Mouse (Mus musculus): ENCODE data around the gene Lgals3bp. TPM values are rescaled to one million over a fixed set of nuclear protein-coding genes. Genes with fewer than 3 reads are reported as not detected.
"Not testable (repeated sequence)": the region's sequence is repeated elsewhere in the genome, so short reads cannot be mapped to it uniquely, and the experiment has no call there.

Gene Lgals3bp
- total and polyA plus RNA-seq, 3 experiments, result 3.0 to 18.3 TPM; not detected in 1

DNA sequence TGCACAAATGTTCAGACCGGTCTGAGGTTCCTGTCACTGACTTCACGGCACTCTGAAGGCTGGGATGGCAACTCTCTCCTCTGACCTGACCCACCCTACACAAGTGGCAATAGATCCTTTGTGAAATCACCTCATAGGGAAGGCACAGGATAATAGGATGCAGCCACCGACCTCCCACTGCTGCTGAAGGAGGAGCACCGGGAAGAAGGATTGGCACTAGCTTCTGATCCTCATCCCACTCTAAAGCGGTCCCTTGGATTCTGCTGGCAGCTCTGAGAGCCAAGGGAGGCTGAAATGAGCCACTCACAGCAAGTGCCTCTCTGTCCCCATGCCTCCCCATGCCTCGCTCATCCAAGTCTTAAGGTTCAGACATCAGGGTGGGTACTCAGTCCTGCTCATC, 7.4 kb downstream of the Lgals3bp start:
- H3K36me3 ChIP-seq (ENCODE audit: control insufficient read depth in 1 of 2, insufficient read depth in 2 of 2, low read length in 2 of 2), result peaks cover 0 to 2% of the 10 kb centered on the region in 2 experiments; a peak in 2 of 4 replicates
- no peak for DNase-seq (ENCODE audit: low read depth, low spot score)

DNA sequence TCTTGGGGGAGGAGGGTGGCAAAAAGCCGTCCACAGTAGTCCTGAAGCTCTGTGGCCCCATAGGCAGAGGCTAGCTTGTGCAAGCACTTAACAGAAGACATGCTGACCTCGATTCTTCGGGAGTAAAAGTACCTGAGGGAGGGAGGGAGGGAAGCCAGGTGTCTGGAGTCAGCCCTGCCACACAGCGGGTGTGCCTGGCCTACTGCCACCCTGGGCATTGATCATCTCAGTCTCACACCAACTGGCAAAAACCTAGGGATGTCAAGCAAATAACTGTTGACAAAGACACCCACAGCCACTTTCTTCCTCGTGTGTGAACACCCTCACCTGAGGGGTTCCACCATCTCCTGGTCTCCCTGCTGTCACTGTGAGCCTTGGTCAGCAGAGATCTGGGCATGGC, 7.9 kb downstream of the Lgals3bp start:
- H3K9me3 ChIP-seq (replicated peaks; ENCODE audit: insufficient read depth, low read length), result no peaks in the 10 kb centered on the region
- H3K36me3 ChIP-seq (ENCODE audit: control insufficient read depth in 1 of 2, insufficient read depth in 2 of 2, low read length in 2 of 2), result no peaks in the 10 kb centered on the region
- no peak overlapping the region for H3K9ac ChIP-seq (ENCODE audit: control insufficient read depth, low read depth, low read length, poor library complexity, severe bottlenecking)
- peaks cover 0 to 3% of the 10 kb centered on the region in 2 experiments; a peak in 1 of 4 replicates for H3K27me3 ChIP-seq (ENCODE audit: control insufficient read depth in 1 of 2, insufficient read depth in 2 of 2, low read length in 2 of 2)
- no peak overlapping the region for H3K27ac ChIP-seq (ENCODE audit: control insufficient read depth, low read depth, low read length)
- H3K4me1 ChIP-seq (ENCODE audit: control insufficient read depth in 1 of 2, insufficient read depth in 2 of 2, low read length in 2 of 2), result no peaks in the 10 kb centered on the region
- H3K4me3 ChIP-seq (ENCODE audit: control insufficient read depth in 1 of 2, insufficient read depth in 1 of 2, low read depth in 2 of 2, low read length in 2 of 2), result no peak overlapping the region
- no peaks in the 10 kb centered on the region for H3K79me2 ChIP-seq (ENCODE audit: control insufficient read depth, insufficient read depth, low read length, poor library complexity)
- TF ChIP-seq CTCF (IDR thresholded peaks at IDR 0.05 in 2 of 3, conservative IDR thresholded peaks at IDR 0.05 in 1 of 3; ENCODE audit: control insufficient read depth in 1 of 3, insufficient read depth in 1 of 3, low read depth in 2 of 3, low read length in 3 of 3, poor library complexity in 1 of 3, severe bottlenecking in 1 of 3), result no peak
- no peak for TF ChIP-seq USF2 (IDR thresholded peaks at IDR 0.05; ENCODE audit: borderline replicate concordance in 1 of 2, insufficient read depth in 1 of 2, low read depth in 1 of 2, low read length in 2 of 2)
- TF ChIP-seq TBP (IDR thresholded peaks at IDR 0.05; ENCODE audit: low read depth, low read length), result no peak
- no peak for TF ChIP-seq KAT2A (conservative IDR thresholded peaks at IDR 0.05; ENCODE audit: low read depth, low read length)
- TF ChIP-seq MYC (IDR thresholded peaks at IDR 0.05; ENCODE audit: low read depth, low read length), result no peak
- no peak for TF ChIP-seq MEF2A (IDR thresholded peaks at IDR 0.05; ENCODE audit: extremely low read depth, insufficient replicate concordance, low read depth, low read length, poor library complexity, severe bottlenecking)
- TF ChIP-seq E2F4 (IDR thresholded peaks at IDR 0.05; ENCODE audit: borderline replicate concordance, low read depth, low read length), result no peak
- no peak for TF ChIP-seq TCF12 (IDR thresholded peaks at IDR 0.05; ENCODE audit: low read depth, low read length)
- no peak for TF ChIP-seq ZC3H11A (IDR thresholded peaks at IDR 0.05; ENCODE audit: low read depth, low read length)
- no peak for TF ChIP-seq EP300 (IDR thresholded peaks at IDR 0.05; ENCODE audit: low read depth in 1 of 2, low read length in 2 of 2)
- no peak for TF ChIP-seq ZNF384 (IDR thresholded peaks at IDR 0.05; ENCODE audit: low read depth, low read length)
- TF ChIP-seq CHD1 (IDR thresholded peaks at IDR 0.05; ENCODE audit: low read depth, low read length), result no peak
- no peak for TF ChIP-seq USF1 (IDR thresholded peaks at IDR 0.05; ENCODE audit: low read depth, low read length)
- no peak for TF ChIP-seq JUND (IDR thresholded peaks at IDR 0.05; ENCODE audit: low read depth, low read length)
- no peak for TF ChIP-seq MAZ (IDR thresholded peaks at IDR 0.05; ENCODE audit: low read depth, low read length)
- TF ChIP-seq BHLHE40 (IDR thresholded peaks at IDR 0.05; ENCODE audit: borderline replicate concordance, low read depth, low read length), result no peak
- TF ChIP-seq SIN3A (IDR thresholded peaks at IDR 0.05; ENCODE audit: low read length), result no peak
- no peak for TF ChIP-seq MYB (IDR thresholded peaks at IDR 0.05; ENCODE audit: low read depth, low read length)
- DNase-seq (ENCODE audit: low read depth, low spot score), result no peak

More for the DNA sequence above, 7.4 kb downstream of the Lgals3bp start:
- H3K9ac ChIP-seq (ENCODE audit: control insufficient read depth, low read depth, low read length, poor library complexity, severe bottlenecking), result no peak overlapping the region
- no peak overlapping the region for H3K27ac ChIP-seq (ENCODE audit: control insufficient read depth, low read depth, low read length)
- H3K27me3 ChIP-seq (ENCODE audit: control insufficient read depth in 1 of 2, insufficient read depth in 2 of 2, low read length in 2 of 2), result no peaks in the 10 kb centered on the region
- TF ChIP-seq ZNF384 (IDR thresholded peaks at IDR 0.05; ENCODE audit: low read depth, low read length) (no peak), SMC3 (IDR thresholded peaks at IDR 0.05; ENCODE audit: low read depth, low read length) (no peak), KAT2A (conservative IDR thresholded peaks at IDR 0.05; ENCODE audit: low read depth, low read length) (no peak), GABPA (IDR thresholded peaks at IDR 0.05; ENCODE audit: low read depth, low read length) (no peak), E2F4 (IDR thresholded peaks at IDR 0.05; ENCODE audit: borderline replicate concordance, low read depth, low read length) (no peak), MYB (IDR thresholded peaks at IDR 0.05; ENCODE audit: low read depth, low read length) (no peak), POLR2AphosphoS2 (IDR thresholded peaks at IDR 0.05; ENCODE audit: low read length) (no peak), GATA1 (IDR thresholded peaks at IDR 0.05; ENCODE audit: low read depth, low read length) (no peak), MEF2A (IDR thresholded peaks at IDR 0.05; ENCODE audit: extremely low read depth, insufficient replicate concordance, low read depth, low read length, poor library complexity, severe bottlenecking) (no peak)
- no peak overlapping the region for H3K4me3 ChIP-seq (ENCODE audit: control insufficient read depth in 1 of 2, insufficient read depth in 1 of 2, low read depth in 2 of 2, low read length in 2 of 2)
- H3K79me2 ChIP-seq (ENCODE audit: control insufficient read depth, insufficient read depth, low read length, poor library complexity), result no peaks in the 10 kb centered on the region
- peaks cover 1 to 2% of the 10 kb centered on the region in 2 experiments for H3K4me1 ChIP-seq (ENCODE audit: control insufficient read depth in 1 of 2, insufficient read depth in 2 of 2, low read length in 2 of 2)
- H3K9me3 ChIP-seq (replicated peaks; ENCODE audit: insufficient read depth, low read length), result no peaks in the 10 kb centered on the region

DNA sequence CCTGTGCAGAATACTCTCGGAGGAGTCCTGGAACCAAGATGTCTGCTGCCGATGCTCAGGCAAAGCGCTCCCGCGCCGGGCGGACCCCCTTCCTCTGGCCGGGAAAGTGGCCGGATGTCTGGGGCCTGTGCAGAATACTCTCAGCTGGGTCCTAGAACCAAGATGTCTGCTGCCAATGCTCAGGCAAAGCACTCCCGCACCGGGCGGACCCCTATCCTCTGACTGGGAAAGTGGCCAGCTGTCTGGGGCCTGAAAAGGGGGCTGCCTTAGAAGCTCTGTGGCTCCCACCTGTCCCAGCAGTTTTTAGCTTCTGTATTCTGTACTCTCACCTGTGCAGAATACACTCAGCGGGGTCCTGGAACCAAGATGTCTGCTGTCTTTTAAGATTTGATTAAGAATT, 14.1 kb downstream of the Lgals3bp start:
- H3K4me1 ChIP-seq (ENCODE audit: control insufficient read depth in 1 of 2, insufficient read depth in 2 of 2, low read length in 2 of 2); DNase-seq (ENCODE audit: low read depth, low spot score); H3K79me2 ChIP-seq (ENCODE audit: control insufficient read depth, insufficient read depth, low read length, poor library complexity); H3K9ac ChIP-seq (ENCODE audit: control insufficient read depth, low read depth, low read length, poor library complexity, severe bottlenecking); H3K9me3 ChIP-seq (replicated peaks; ENCODE audit: insufficient read depth, low read length); H3K27me3 ChIP-seq (ENCODE audit: control insufficient read depth in 1 of 2, insufficient read depth in 2 of 2, low read length in 2 of 2); H3K36me3 ChIP-seq (ENCODE audit: control insufficient read depth in 1 of 2, insufficient read depth in 2 of 2, low read length in 2 of 2); H3K4me3 ChIP-seq (ENCODE audit: control insufficient read depth in 1 of 2, insufficient read depth in 1 of 2, low read depth in 2 of 2, low read length in 2 of 2); H3K27ac ChIP-seq (ENCODE audit: control insufficient read depth, low read depth, low read length): not testable (repeated sequence)

All from MEL (cell line).